Mouse (Mus musculus): ENCODE results near the gene Uts2b. TPM values are rescaled to one million over a fixed set of nuclear protein-coding genes. Genes with fewer than 3 reads are reported as not detected.
"Not testable (repeated sequence)": the region's sequence is repeated elsewhere in the genome, so short reads cannot be mapped to it uniquely, and the experiment has no call there.

Uts2b gene
- polyA plus RNA-seq, 1 experiment from 2014 or later: not detected

DNA sequence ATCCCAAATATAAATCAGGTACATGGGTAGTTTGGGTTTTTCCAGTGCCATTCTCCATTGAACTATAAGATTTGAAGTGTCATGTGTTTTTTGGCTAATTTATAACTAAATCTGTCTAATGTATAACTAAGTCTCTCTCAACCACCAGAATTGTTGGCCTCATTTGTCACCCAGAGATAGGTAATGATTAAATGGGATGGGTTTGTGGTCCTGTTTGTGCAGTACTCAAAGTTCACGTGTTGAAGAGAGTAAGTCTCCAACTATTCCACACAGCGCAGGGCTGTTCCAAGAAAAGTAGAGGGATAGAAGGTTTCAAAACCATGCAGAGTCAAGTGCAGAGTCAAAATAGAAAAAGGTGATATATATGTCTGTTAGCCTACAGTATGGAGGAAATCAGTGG is 5.3 kb upstream of the Uts2b start:
- POLR2A ChIA-PET: no interaction called here
- ATAC-seq: peak; percentile 93

DNA sequence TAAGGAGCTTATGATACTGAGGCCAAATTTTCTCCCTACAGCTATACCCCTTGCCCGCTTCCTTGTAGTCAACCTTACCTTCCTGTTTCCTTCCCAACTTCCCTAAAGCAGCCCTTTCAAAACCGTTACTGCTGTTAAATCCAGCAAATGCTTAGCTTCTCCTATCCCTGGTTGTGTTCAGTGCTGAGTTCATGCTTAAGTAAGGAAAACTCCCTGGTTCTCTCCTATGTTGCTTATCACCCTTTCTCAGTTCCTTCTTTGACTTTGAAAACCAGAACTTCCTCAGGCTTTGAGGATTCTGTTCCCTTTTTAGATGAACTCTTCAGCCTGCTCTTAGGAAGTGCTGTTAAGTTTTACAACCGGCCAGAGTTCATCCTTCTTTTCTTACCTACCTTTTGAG is 4.1 kb upstream of the Uts2b start:
- ATAC-seq: no peak
- no peak for TF ChIP-seq CTCF (IDR thresholded peaks at IDR 0.05)
- in situ Hi-C loops (cut with MboI; ENCODE audit: low pct_unique_long_range_greater_than_20kb): no loop called here
- no peaks in the 10 kb centered on the region for H3K27me3 ChIP-seq
- ChIA-PET CTCF (no interaction called here), POLR2A (no interaction called here)
- no peak for DNase-seq (ENCODE audit: low read depth, low spot score)

More for the DNA sequence above, 5.3 kb upstream of the Uts2b start:
- CTCF ChIA-PET: no interaction called here
- no peak for TF ChIP-seq CTCF (IDR thresholded peaks at IDR 0.05)
- H3K27me3 ChIP-seq: no peaks in the 10 kb centered on the region
- peak; percentile 66 for DNase-seq (ENCODE audit: low read depth, low spot score)
- in situ Hi-C loops (cut with MboI; ENCODE audit: low pct_unique_long_range_greater_than_20kb): no loop called here

DNA sequence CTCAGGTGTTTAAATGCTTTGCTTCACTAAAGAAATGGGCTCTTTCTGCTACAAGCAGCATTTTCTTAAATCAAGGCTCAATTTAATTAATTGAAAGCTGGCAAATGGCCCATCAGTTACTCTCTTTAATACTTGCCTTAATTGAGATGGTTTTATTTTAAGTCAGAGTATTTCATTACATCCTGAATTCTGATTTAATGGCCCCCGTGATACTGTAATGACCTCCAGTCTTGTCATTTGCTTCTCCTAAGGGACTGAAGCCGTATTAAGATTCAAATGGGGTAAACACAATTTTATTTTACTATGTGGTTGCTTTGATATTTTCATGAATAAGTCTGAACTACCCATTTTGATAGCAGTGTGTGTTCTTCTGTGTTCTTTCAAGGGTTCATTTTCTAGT is 661 bp upstream of the Uts2b start:
- ChIA-PET POLR2A (interaction anchor here (1.0 kb wide), 1 partner anchor 30 kb away, joined by 3 read pairs; no protein-coding TSS in a partner anchor), CTCF (interaction anchor here (1.0 to 1.2 kb wide), 2 partner anchors 14 to 30 kb away, joined by 3 read pairs; no protein-coding TSS in a partner anchor)
- in situ Hi-C loops (cut with MboI; ENCODE audit: low pct_unique_long_range_greater_than_20kb): no loop called here
- DNase-seq (ENCODE audit: low read depth, low spot score): no peak
- no peaks in the 10 kb centered on the region for H3K27me3 ChIP-seq
- no peak for ATAC-seq
- TF ChIP-seq CTCF (IDR thresholded peaks at IDR 0.05): no peak

GRCm38 (mm10) chr16:27360059-27360458 is 10.0 kb downstream of the Uts2b start:
- ATAC-seq (no peak), DNase-seq (ENCODE audit: low read depth, low spot score) (no peak)
- in situ Hi-C loops (cut with MboI; ENCODE audit: low pct_unique_long_range_greater_than_20kb): no loop called here
- H3K27me3 ChIP-seq: no peaks in the 10 kb centered on the region
- no peak for TF ChIP-seq CTCF (IDR thresholded peaks at IDR 0.05)
- ChIA-PET POLR2A (no interaction called here), CTCF (no interaction called here)

DNA sequence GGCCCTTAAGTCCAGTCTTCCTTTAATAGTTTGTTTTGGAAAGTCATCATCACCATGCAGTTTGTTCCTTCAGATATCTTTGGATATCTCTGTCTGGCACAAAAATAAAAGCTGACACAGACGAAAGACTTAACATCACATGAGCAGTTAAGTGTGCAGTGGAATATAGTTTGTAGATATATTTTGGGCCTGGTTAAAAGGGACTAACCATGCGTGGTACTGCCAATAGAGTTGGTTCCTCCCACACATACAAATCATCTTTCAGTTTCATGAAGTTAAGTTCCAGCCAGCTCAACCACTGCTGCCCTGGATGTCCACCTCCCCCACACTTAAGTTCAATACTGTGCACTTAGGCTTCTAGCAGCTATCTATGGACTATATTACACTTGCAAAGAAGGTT is 15.6 kb downstream of the Uts2b start:
- ATAC-seq (no peak), DNase-seq (ENCODE audit: low read depth, low spot score) (no peak)
- ChIA-PET POLR2A (interaction anchor here (0.7 kb wide), 1 partner anchor 46 kb away, joined by 4 read pairs; no protein-coding TSS in a partner anchor), CTCF (no interaction called here)
- in situ Hi-C loops (cut with MboI; ENCODE audit: low pct_unique_long_range_greater_than_20kb): no loop called here
- no peak for TF ChIP-seq CTCF (IDR thresholded peaks at IDR 0.05)
- H3K27me3 ChIP-seq: peaks cover 7% of the 10 kb centered on the region

DNA sequence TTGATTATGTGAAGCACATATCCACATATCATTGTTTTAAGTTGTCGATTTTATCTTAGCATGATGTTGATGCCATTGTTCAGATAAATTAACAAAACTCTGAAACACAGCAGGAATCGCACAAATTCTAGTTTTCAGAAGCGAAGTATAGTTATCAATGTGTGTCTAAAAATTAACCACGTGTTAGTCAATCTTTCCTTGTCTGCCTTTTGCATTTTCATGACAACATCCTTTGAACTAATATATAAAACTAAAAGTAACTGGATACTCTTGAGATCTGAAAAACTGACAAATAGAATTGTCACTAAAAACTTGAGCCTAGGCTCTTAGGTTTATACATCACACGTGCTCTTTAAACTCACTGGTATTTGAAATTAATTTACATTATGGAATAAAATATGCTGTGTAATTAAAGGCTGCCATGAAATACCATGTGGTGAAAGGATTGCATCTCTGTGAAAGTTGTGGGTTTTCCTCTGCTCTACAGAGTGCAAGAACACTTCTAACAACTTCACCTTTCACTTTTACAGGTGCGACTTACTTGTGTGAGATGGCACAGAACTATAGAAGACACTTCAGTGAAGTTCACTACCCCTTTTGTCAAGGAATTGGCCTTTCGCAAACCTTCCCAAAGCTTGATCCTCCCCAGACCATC is 20.0 kb downstream of the Uts2b start:
- ChIA-PET CTCF (interaction anchor here (0.8 kb wide), 1 partner anchor 14 kb away, joined by 3 read pairs; no protein-coding TSS in a partner anchor), POLR2A (no interaction called here)
- TF ChIP-seq CTCF (IDR thresholded peaks at IDR 0.05): no peak
- ATAC-seq: no peak
- in situ Hi-C loops (cut with MboI; ENCODE audit: low pct_unique_long_range_greater_than_20kb): no loop called here
- no peak for DNase-seq (ENCODE audit: low read depth, low spot score)
- peaks cover 10% of the 10 kb centered on the region for H3K27me3 ChIP-seq

DNA sequence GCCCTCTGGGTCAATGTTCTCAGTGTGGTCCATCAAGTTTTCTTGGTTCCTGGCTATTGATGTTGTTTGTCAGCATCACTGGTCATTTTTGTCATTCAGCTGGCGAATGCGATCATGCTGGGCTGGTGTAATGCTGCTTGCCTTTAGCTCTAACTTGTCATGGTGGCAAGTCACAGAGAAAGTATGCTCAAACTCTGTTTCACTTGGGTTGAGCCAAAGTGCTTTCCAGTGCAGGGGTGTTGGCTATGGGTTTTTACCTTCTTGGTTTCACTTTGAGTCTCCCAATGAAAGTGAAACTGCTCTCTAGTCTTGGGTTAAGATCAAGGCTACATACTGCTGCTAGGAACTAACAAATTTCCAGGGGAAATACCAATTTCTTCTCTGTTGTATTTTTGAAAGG is 20.8 kb downstream of the Uts2b start:
- in situ Hi-C loops (cut with MboI; ENCODE audit: low pct_unique_long_range_greater_than_20kb): no loop called here
- no peak for DNase-seq (ENCODE audit: low read depth, low spot score)

DNA sequence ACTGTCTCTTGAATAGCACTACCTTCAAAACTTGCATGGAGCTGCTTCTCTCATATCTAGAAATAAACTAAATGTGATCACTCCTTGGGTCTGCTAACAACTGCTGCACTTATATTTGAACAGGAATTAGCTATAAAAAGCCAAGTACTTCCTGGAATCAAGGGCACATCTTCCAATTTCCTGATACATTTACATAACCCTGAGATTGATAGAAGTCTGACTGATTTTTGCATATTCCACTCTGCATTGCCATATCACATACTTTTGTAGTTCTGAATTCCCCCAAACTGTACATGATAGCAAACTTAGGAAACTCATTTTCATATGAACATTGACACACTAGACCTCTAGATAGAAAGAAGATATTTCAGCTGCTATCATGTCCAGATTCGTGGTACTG is 21.7 kb downstream of the Uts2b start:
- POLR2A ChIA-PET: no interaction called here
- H3K27me3 ChIP-seq: peaks cover 10% of the 10 kb centered on the region
- DNase-seq (ENCODE audit: low read depth, low spot score) (no peak), ATAC-seq (no peak)
- CTCF ChIA-PET: no interaction called here
- in situ Hi-C loops (cut with MboI; ENCODE audit: low pct_unique_long_range_greater_than_20kb): no loop called here
- no peak for TF ChIP-seq CTCF (IDR thresholded peaks at IDR 0.05)

More for the DNA sequence above, 20.8 kb downstream of the Uts2b start:
- H3K27me3 ChIP-seq: peaks cover 10% of the 10 kb centered on the region
- ChIA-PET POLR2A (no interaction called here), CTCF (no interaction called here)
- no peak for TF ChIP-seq CTCF (IDR thresholded peaks at IDR 0.05)
- no peak for ATAC-seq

DNA sequence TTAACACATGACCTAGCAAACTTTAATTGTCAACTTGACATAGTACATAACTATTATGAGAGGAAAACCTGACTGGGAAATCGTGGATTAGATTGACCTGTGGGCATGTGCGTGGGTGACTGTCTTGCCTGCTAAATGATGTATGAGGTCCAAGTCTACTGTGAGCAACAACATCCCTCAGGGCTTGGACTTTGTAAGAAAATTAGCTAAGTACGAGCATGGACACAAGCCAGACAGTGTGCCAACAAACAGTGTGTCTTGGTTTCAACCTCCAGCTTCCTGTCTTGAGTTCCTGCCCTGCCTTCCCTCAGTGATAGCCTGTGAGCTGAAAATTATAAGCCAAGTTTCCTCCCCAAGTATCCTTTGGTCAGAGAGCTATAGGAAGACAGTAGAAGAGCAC is 22.5 kb downstream of the Uts2b start:
- CTCF ChIA-PET: no interaction called here
- no peak for ATAC-seq
- in situ Hi-C loops (cut with MboI; ENCODE audit: low pct_unique_long_range_greater_than_20kb): no loop called here
- no peak for DNase-seq (ENCODE audit: low read depth, low spot score)
- peaks cover 3% of the 10 kb centered on the region for H3K27me3 ChIP-seq
- POLR2A ChIA-PET: no interaction called here
- no peak for TF ChIP-seq CTCF (IDR thresholded peaks at IDR 0.05)

DNA sequence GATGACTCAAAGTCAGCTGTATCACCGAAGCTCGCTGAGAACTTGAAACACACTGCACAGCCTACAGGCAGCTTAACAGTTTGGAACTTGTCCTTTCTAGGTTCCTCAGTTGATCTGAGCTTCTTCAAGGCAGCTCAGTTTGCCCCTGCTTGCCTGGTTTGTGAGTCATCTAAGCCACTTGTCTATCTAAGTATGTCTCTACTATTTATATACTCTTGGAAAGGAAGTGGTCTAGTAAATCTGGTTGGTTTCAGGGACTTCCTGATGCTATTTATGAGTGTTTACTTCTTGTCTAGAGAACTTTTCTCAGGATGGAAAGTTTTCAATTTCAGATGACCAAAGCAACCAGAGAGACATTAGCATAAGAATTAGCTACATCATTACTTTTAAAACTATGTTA is 43.6 kb downstream of the Uts2b start:
- H3K27me3 ChIP-seq: peaks cover 4% of the 10 kb centered on the region
- POLR2A ChIA-PET: no interaction called here
- in situ Hi-C loops (cut with MboI; ENCODE audit: low pct_unique_long_range_greater_than_20kb): no loop called here
- no peak for TF ChIP-seq CTCF (IDR thresholded peaks at IDR 0.05)
- DNase-seq (ENCODE audit: low read depth, low spot score): no peak
- ATAC-seq: no peak
- CTCF ChIA-PET: no interaction called here

GRCm38 (mm10) chr16:27322047-27322446 is 48.0 kb downstream of the Uts2b start:
- CTCF ChIA-PET: no interaction called here
- in situ Hi-C loops (cut with MboI; ENCODE audit: low pct_unique_long_range_greater_than_20kb): no loop called here
- peaks cover 37% of the 10 kb centered on the region for H3K27me3 ChIP-seq
- no peak for TF ChIP-seq CTCF (IDR thresholded peaks at IDR 0.05)
- POLR2A ChIA-PET: no interaction called here
- no peak for ATAC-seq
- no peak for DNase-seq (ENCODE audit: low read depth, low spot score)

DNA sequence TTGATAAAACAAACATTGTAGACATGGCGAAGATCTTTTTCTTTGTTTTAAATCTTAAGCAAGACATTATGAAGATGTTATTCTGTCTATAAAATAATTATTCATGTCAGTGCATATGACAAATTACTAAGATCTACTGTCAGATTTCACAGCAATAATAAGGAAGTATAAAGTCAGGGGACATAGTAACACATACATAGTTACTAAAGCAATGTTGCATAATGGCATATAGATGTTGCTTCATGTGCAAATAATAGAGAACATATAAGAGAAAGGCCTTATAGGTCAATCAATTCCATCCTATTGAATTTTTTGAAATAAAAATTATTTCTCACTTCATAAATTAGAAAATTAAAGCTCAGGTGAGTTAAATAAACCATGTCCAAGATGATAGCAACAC is 50.9 kb downstream of the Uts2b start:
- TF ChIP-seq CTCF (IDR thresholded peaks at IDR 0.05): no peak
- in situ Hi-C loops (cut with MboI; ENCODE audit: low pct_unique_long_range_greater_than_20kb): no loop called here
- no peak for DNase-seq (ENCODE audit: low read depth, low spot score)
- no peak for ATAC-seq
- POLR2A ChIA-PET: no interaction called here
- peaks cover 43% of the 10 kb centered on the region for H3K27me3 ChIP-seq
- CTCF ChIA-PET: interaction anchor here (1.1 kb wide), 1 partner anchor 9 kb away, joined by 3 read pairs; no protein-coding TSS in a partner anchor

- ATAC-seq; CTCF ChIA-PET; in situ Hi-C loops (cut with MboI; ENCODE audit: low pct_unique_long_range_greater_than_20kb); DNase-seq (ENCODE audit: low read depth, low spot score): not testable (repeated sequence)
- POLR2A ChIA-PET: interaction anchor here (0.7 kb wide), 1 partner anchor 27 kb away, joined by 5 read pairs; no protein-coding TSS in a partner anchor
- H3K27me3 ChIP-seq: peaks cover 42% of the 10 kb centered on the region
Measured at GRCm38 (mm10) chr16:27307189-27307588, 62.9 kb downstream of the Uts2b start, which contains the start of gene Ostn. Ostn (plus strand) TSS chr16:27307489.
